Mouse (Mus musculus) kidney, embryonic 16.5 days (tissue): ENCODE results near the gene Gm49387. TPM values are rescaled to one million over a fixed set of nuclear protein-coding genes. Genes with fewer than 3 reads are reported as not detected.

Experiments used
- ATAC-seq: fragments of 200-750 bp; cut with Nextera tagmentation; 2 replicates; pipeline ENCODE4 v1.8.0; 2017; ENCODE audit warnings: moderate TSS enrichment; ENCODE audit not compliant: low FRiP score, low TSS enrichment
- H3K27ac ChIP-seq: fragments of 300-500 bp; sonication (generic); 2 replicates; pipeline ENCODE4 v1.5.1; 2014; ENCODE audit warnings: low read length
- H3K27me3 ChIP-seq: fragments of 300-500 bp; sonication (generic); 2 replicates; pipeline ENCODE4 v1.6.1; 2014; ENCODE audit warnings: low read length, control low read depth, mixed read lengths; ENCODE audit not compliant: insufficient read depth
- H3K36me3 ChIP-seq: fragments of 300-500 bp; sonication (generic); 2 replicates; pipeline ENCODE4 v1.6.1; 2014; ENCODE audit warnings: low read length, control low read depth, mixed read lengths; ENCODE audit not compliant: insufficient read depth
- H3K4me1 ChIP-seq: fragments of 300-500 bp; sonication (generic); 2 replicates; pipeline ENCODE4 v1.6.1; 2014; ENCODE audit warnings: low read length, control low read depth, mixed read lengths; ENCODE audit not compliant: insufficient read depth
- H3K4me2 ChIP-seq: fragments of 300-500 bp; sonication (generic); replicated peaks from 2 replicates; pipeline ENCODE4 v1.6.1; 2014; ENCODE audit warnings: low read depth, low read length
- H3K4me3 ChIP-seq: fragments of 300-500 bp; sonication (generic); 2 replicates; pipeline ENCODE4 v1.5.1; 2014; ENCODE audit warnings: mild to moderate bottlenecking, low read length
- H3K9ac ChIP-seq: fragments of 300-500 bp; sonication (generic); replicated peaks from 2 replicates; pipeline ENCODE4 v1.6.1; 2014; ENCODE audit warnings: low read length
- H3K9me3 ChIP-seq: fragments of 300-500 bp; sonication (generic); 2 replicates; pipeline ENCODE4 v1.6.1; 2016; ENCODE audit warnings: low read length, control low read depth
- WGBS: fragments of 180-500 bp; shearing (Covaris S2); extraction: QIAGEN DNeasy Blood & Tissue Kit; methylation state at CpG from one replicate; pipeline ENCODE4 v1.1.7; 2014; 5-methylcytosine and 5-hydroxymethylcytosine counted together
- polyA plus RNA-seq: library from polyadenylated mRNA; unstranded; fragments of >200 nt; fragmentation: Nextera tagmentation; extraction: Ambion mirVana; gene quantifications from 2 replicates; pipeline ENCODE4 v1.2.1, GENCODE M21; 2015

Gm49387 gene
- 7.3 and 8.0 TPM in 2 replicates for polyA plus RNA-seq

DNA sequence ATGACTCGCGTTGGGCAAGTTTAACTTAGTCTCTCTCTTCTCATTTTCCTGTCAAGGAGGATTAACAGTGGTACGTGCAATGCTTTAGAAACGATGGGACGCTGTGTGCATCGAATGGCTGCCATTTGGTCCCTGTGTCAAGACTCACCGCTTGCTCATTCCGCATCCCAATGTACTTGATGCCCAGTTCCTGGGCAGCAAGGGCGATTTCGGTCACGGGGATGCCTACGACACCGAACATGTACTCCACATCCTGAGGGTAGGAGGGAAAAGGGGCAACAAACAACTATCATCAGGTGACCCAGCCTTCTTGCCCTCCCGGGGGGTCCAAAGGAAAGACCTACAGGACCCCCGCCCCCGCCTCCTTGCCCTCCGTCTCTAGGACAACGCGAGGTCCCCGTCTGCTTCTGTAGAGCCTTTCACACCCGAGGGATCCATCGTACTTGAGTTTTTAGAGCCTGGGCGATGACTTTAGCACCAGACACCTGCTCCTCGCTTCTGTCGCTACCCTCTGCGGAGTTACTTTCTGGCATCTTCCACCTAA is at the start of gene Gm49387:
Gene Gm49387 (minus strand): TSS at position 533 of the 544 bp plus-strand sequence.
- Histone ChIP-seq H3K27me3 (no peaks in the 10 kb centered on the region), H3K9me3 (no peaks in the 10 kb centered on the region), H3K36me3 (no peaks in the 10 kb centered on the region; the same call in 1 of the 2 replicates), H3K4me3 (peak within 1 kb of the TSS; percentile 74), H3K27ac (peak within 1 kb of the TSS; percentile 94), H3K4me1 (peaks cover 11% of the 10 kb centered on the region), H3K4me2 (peak within 1 kb of the TSS; percentile 60), H3K9ac (peak within 1 kb of the TSS; percentile 67)
- 2% methylated on average over 26 of the region's 26 CpGs for WGBS
- ATAC-seq, result peak; percentile 57

DNA sequence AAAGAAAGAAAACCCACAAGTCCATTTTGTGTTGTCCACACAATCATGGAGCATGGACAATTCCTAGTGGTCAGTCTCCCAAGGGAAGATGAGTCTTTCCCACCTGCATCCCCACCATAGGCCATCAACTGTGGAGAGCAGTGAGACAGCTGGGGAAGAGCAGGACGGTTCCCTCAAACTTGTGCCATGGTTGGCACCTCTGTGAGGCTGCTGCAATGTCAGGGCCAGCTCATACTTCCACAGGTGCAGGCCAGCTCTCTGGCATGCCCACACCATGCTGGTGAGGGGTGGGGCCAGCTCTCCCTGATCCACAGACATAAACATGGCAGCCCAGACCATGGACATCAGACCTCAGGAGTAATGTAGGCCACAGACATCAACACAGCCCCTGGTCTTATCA is 45.6 kb upstream of the Gm49387 start:
- Histone ChIP-seq H3K4me3 (no peak overlapping the region), H3K4me2 (no peak overlapping the region), H3K4me1 (no peaks in the 10 kb centered on the region), H3K9ac (no peak overlapping the region), H3K27ac (no peak overlapping the region), H3K36me3 (no peaks in the 10 kb centered on the region), H3K27me3 (no peaks in the 10 kb centered on the region), H3K9me3 (no peaks in the 10 kb centered on the region)
- 94% methylated on average over 1 of the region's 1 CpGs for WGBS
- ATAC-seq, result no peak

DNA sequence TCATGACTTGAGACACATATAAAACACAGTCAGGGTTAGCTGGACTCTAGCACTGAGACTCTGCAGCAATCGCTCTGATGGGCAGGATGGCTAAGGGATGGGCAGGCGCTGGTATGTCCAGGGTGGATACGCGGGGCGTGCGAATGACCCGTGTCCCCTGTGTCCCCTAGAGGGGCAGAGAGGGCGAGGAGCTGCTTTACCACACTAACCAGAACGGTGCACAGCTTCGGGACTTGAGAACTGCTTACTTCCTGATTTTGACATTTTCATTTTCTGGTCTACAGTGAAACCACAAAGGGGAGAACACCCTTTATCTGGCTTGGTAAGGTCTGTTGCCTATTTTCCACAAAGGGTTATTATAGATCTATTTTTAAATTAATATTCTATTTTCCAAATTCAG is 45.0 kb upstream of the Gm49387 start:
- Histone ChIP-seq H3K27ac (no peak overlapping the region), H3K4me3 (no peak overlapping the region), H3K9ac (no peak overlapping the region), H3K4me1 (no peaks in the 10 kb centered on the region), H3K9me3 (no peaks in the 10 kb centered on the region), H3K36me3 (no peaks in the 10 kb centered on the region), H3K4me2 (no peak overlapping the region), H3K27me3 (no peaks in the 10 kb centered on the region)
- ATAC-seq, result no peak
- 83% methylated on average over 10 of the region's 10 CpGs for WGBS

DNA sequence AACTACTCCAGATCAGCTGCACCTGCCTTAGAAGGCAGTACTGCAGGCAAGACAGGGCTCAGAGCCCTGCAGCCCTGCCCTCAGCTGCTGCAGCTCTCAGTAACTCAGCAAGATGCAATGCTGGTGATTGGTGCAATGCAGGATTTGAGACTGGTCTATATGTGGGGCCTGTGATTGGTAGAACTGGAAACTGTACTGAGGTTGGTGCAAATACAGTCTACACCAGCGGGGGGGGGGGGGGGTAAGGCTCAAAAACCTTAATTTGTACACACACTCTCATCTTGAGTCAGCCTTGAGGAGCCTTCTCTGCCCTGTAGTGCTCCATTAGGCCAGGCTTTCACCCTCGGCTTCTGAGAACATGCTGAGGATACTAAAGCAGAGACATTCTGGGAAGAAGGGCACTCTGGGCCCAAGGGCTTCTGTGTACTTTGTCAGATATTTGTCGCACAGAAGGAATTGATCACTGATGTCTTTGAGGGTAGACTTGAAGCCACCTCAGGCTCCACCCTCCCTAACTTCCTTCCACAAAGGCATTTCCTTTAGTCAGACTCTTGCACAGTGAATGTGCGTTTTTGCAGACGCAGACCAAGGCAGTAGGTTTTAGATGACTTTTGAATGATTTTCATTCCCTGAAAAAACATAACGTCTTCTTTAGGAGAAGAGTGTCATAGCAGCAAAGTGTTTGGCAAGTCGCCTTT is 43.8 kb upstream of the Gm49387 start:
- 68% methylated on average over 7 of the region's 7 CpGs for WGBS
- Histone ChIP-seq H3K4me2 (no peak overlapping the region), H3K36me3 (no peaks in the 10 kb centered on the region), H3K9me3 (no peaks in the 10 kb centered on the region), H3K4me3 (no peak overlapping the region), H3K4me1 (no peaks in the 10 kb centered on the region), H3K27me3 (no peaks in the 10 kb centered on the region), H3K27ac (no peak overlapping the region), H3K9ac (no peak overlapping the region)
- ATAC-seq, result no peak

- Histone ChIP-seq H3K4me1 (no peaks in the 10 kb centered on the region), H3K9me3 (no peaks in the 10 kb centered on the region), H3K4me2 (no peak overlapping the region), H3K9ac (no peak overlapping the region), H3K27me3 (no peaks in the 10 kb centered on the region), H3K4me3 (no peak overlapping the region), H3K36me3 (no peaks in the 10 kb centered on the region), H3K27ac (no peak overlapping the region)
- ATAC-seq, result no peak
- WGBS, result 50% methylated on average over 1 of the region's 2 CpGs
Measured at GRCm38 (mm10) chr14:31683610-31684009, 42.9 kb upstream of the Gm49387 start.

- H3K9ac ChIP-seq, result no peak overlapping the region
- H3K36me3 ChIP-seq, result no peaks in the 10 kb centered on the region
- H3K9me3 ChIP-seq, result no peaks in the 10 kb centered on the region
- no peak for ATAC-seq
- H3K27ac ChIP-seq, result no peak overlapping the region
- H3K4me1 ChIP-seq, result no peaks in the 10 kb centered on the region
- WGBS, result 63% methylated on average over 5 of the region's 5 CpGs
- H3K4me3 ChIP-seq, result no peak overlapping the region
- H3K27me3 ChIP-seq, result no peaks in the 10 kb centered on the region
- H3K4me2 ChIP-seq, result no peak overlapping the region
Measured at GRCm38 (mm10) chr14:31681931-31682555, 41.4 kb upstream of the Gm49387 start.

- whole genome bisulfite sequencing, result 89% methylated on average over 9 of the region's 9 CpGs
- H3K4me2 ChIP-seq, result no peak overlapping the region
- no peak for ATAC-seq
- no peak overlapping the region for H3K27ac ChIP-seq
- H3K9me3 ChIP-seq, result no peaks in the 10 kb centered on the region
- no peak overlapping the region for H3K4me3 ChIP-seq
- H3K27me3 ChIP-seq, result no peaks in the 10 kb centered on the region
- H3K36me3 ChIP-seq, result no peaks in the 10 kb centered on the region
- H3K4me1 ChIP-seq, result no peaks in the 10 kb centered on the region
- no peak overlapping the region for H3K9ac ChIP-seq
Measured at GRCm38 (mm10) chr14:31681291-31681690, 40.6 kb upstream of the Gm49387 start.

- no peaks in the 10 kb centered on the region for H3K36me3 ChIP-seq
- no peak overlapping the region for H3K27ac ChIP-seq
- no peak for ATAC-seq
- H3K27me3 ChIP-seq, result no peaks in the 10 kb centered on the region
- H3K4me1 ChIP-seq, result no peaks in the 10 kb centered on the region
- H3K9me3 ChIP-seq, result no peaks in the 10 kb centered on the region
- WGBS, result 96% methylated on average over 3 of the region's 3 CpGs
- H3K4me2 ChIP-seq, result no peak overlapping the region
- no peak overlapping the region for H3K4me3 ChIP-seq
- no peak overlapping the region for H3K9ac ChIP-seq
Measured at GRCm38 (mm10) chr14:31680656-31681055, 40.0 kb upstream of the Gm49387 start.

- Histone ChIP-seq H3K4me2 (no peak overlapping the region), H3K36me3 (peaks cover 7% of the 10 kb centered on the region), H3K4me3 (no peak overlapping the region), H3K4me1 (no peaks in the 10 kb centered on the region), H3K9ac (no peak overlapping the region), H3K27ac (no peak overlapping the region), H3K9me3 (no peaks in the 10 kb centered on the region), H3K27me3 (no peaks in the 10 kb centered on the region)
- 65% methylated on average over 10 of the region's 10 CpGs for WGBS
- no peak for ATAC-seq
Measured at GRCm38 (mm10) chr14:31671635-31672320, 31.1 kb upstream of the Gm49387 start.
